Mouse (Mus musculus) layer of hippocampus, adult 8-10 months (tissue): ENCODE data around the gene Stra6. TPM values are rescaled to one million over a fixed set of nuclear protein-coding genes. Genes with fewer than 3 reads are reported as not detected.

Experiments used
- DNase-seq, 2 experiments: peaks; one replicate each; pipeline ENCODE4 v3.0.0; 2022; ENCODE audit warnings: low spot score in 2 of 2
- total RNA-seq, 4 experiments: library from RNA; stranded (reverse); gene quantifications; 2 replicates each; pipeline ENCODE4 v1.2.4; 2022

Gene Stra6
- total RNA-seq, 4 experiments from 2014 or later: 17.0 to 22.6 (median 18.2) TPM

GRCm38 (mm10) chr9:58092581-58093269, 29.1 kb downstream of the Stra6 start:
- DNase-seq: no peak

GRCm38 (mm10) chr9:58093776-58094175, 30.2 kb downstream of the Stra6 start:
- no peak for DNase-seq

GRCm38 (mm10) chr9:58095977-58096376, 32.4 kb downstream of the Stra6 start:
- no peak for DNase-seq

GRCm38 (mm10) chr9:58096629-58097301, 33.2 kb downstream of the Stra6 start:
- peak; percentile 64 to 72 for DNase-seq

GRCm38 (mm10) chr9:58099836-58100565, 36.4 kb downstream of the Stra6 start:
- no peak for DNase-seq

GRCm38 (mm10) chr9:58102013-58102412, 38.4 kb downstream of the Stra6 start:
- peak; percentile 52 to 67 for DNase-seq

GRCm38 (mm10) chr9:58103647-58104046, 40.1 kb downstream of the Stra6 start:
- DNase-seq: no peak

- DNase-seq: no peak
Measured at GRCm38 (mm10) chr9:58105595-58106169, 42.1 kb downstream of the Stra6 start.

- DNase-seq: no peak
Measured at GRCm38 (mm10) chr9:58107494-58107893, 43.9 kb downstream of the Stra6 start.

- DNase-seq: no peak
Measured at GRCm38 (mm10) chr9:58110787-58111186, 47.2 kb downstream of the Stra6 start.

- peak; percentile 84 to 89 for DNase-seq
Measured at GRCm38 (mm10) chr9:58111431-58111830, 47.8 kb downstream of the Stra6 start.

GRCm38 (mm10) chr9:58112321-58112751, 48.7 kb downstream of the Stra6 start:
- no peak for DNase-seq

GRCm38 (mm10) chr9:58112866-58113278, 49.3 kb downstream of the Stra6 start:
- DNase-seq: no peak

- no peak for DNase-seq
Measured at GRCm38 (mm10) chr9:58113279-58113884, 49.8 kb downstream of the Stra6 start.

GRCm38 (mm10) chr9:58114019-58114418, 50.4 kb downstream of the Stra6 start:
- no peak for DNase-seq

GRCm38 (mm10) chr9:58115297-58115925, 51.8 kb downstream of the Stra6 start:
- DNase-seq: no peak

GRCm38 (mm10) chr9:58116024-58116651, 52.5 kb downstream of the Stra6 start:
- no peak for DNase-seq

- DNase-seq: no peak
Measured at GRCm38 (mm10) chr9:58118671-58119070, 55.1 kb downstream of the Stra6 start, which contains the start of gene Ccdc33. TSS of gene Ccdc33 (minus strand) at chr9:58118823.

- no peak for DNase-seq
Measured at GRCm38 (mm10) chr9:58125085-58125484, 61.5 kb downstream of the Stra6 start.

- no peak for DNase-seq
Measured at GRCm38 (mm10) chr9:58125811-58126210, 62.2 kb downstream of the Stra6 start.
